Mouse (Mus musculus) liver, embryonic 14.5 days (tissue): ENCODE results near the gene Shoc2. TPM values are rescaled to one million over a fixed set of nuclear protein-coding genes. Genes with fewer than 3 reads are reported as not detected.

Experiments
- ATAC-seq: fragments of 200-750 bp; cut with Nextera tagmentation; 2 replicates; pipeline ENCODE4 v1.8.0; 2017; ENCODE audit warnings: moderate number of reproducible peaks, mild to moderate bottlenecking, moderate library complexity; ENCODE audit not compliant: insufficient read depth
- DNase-seq, 3 experiments: peaks; one replicate each; pipeline ENCODE4 v3.0.0-alpha.2; 2012 to 2013; ENCODE audit warnings: low read depth in 3 of 3, low spot score in 3 of 3
- H3K27ac ChIP-seq: fragments of 300-500 bp; sonication (generic); 2 replicates; pipeline ENCODE4 v1.5.1; 2014; ENCODE audit warnings: moderate library complexity, mild to moderate bottlenecking, control low read depth, inconsistent platforms
- H3K27me3 ChIP-seq: fragments of 300-500 bp; sonication (generic); 2 replicates; pipeline ENCODE4 v1.6.1; 2014; ENCODE audit warnings: mild to moderate bottlenecking, low read length, moderate library complexity; ENCODE audit not compliant: control insufficient read depth, insufficient read depth
- H3K36me3 ChIP-seq: fragments of 300-500 bp; sonication (generic); replicated peaks from 2 replicates; pipeline ENCODE4 v1.6.1; 2014; ENCODE audit warnings: low read depth; ENCODE audit not compliant: control insufficient read depth, insufficient read depth
- H3K4me1 ChIP-seq, 2 experiments: fragments of 200-500 bp in 1 of 2; fragments of 300-500 bp in 1 of 2; sonication (generic) in 1 of 2; replicated peaks; 2 replicates each; pipeline ENCODE4 v1.6.1; 2012 to 2014; ENCODE audit warnings: antibody characterized with exemption in 1 of 2, inconsistent platforms in 1 of 2, low read length in 1 of 2; ENCODE audit not compliant: control insufficient read depth in 2 of 2, insufficient read depth in 2 of 2
- H3K4me2 ChIP-seq: fragments of 300-500 bp; sonication (generic); 2 replicates; pipeline ENCODE4 v1.6.1; 2014; ENCODE audit warnings: low read depth, mild to moderate bottlenecking, control low read depth, moderate library complexity
- H3K4me3 ChIP-seq, 2 experiments: fragments of 200-500 bp in 1 of 2; fragments of 300-500 bp in 1 of 2; sonication (generic) in 1 of 2; 2 replicates each; pipeline ENCODE4 v1.5.1; 2012 to 2014; ENCODE audit warnings: low read depth in 2 of 2, low read length in 2 of 2, mild to moderate bottlenecking in 2 of 2, control low read depth in 1 of 2, inconsistent platforms in 1 of 2, moderate library complexity in 1 of 2; ENCODE audit not compliant: insufficient read depth in 1 of 2
- H3K9ac ChIP-seq: fragments of 300-500 bp; sonication (generic); replicated peaks from 2 replicates; pipeline ENCODE4 v1.6.1; 2014; ENCODE audit warnings: mild to moderate bottlenecking, control low read depth, moderate library complexity
- H3K9me3 ChIP-seq: fragments of 300-500 bp; sonication (generic); 2 replicates; pipeline ENCODE4 v1.6.1; 2016; ENCODE audit warnings: low read length, mixed read lengths; ENCODE audit not compliant: control insufficient read depth
- CTCF ChIP-seq: IDR thresholded peaks from 2 replicates; pipeline ENCODE4 v1.5.1; 2016; ENCODE audit warnings: antibody characterized with exemption, low read depth, control low read depth
- EP300 ChIP-seq: IDR thresholded peaks from 2 replicates; pipeline ENCODE4 v1.6.1; 2016; ENCODE audit warnings: antibody characterized with exemption, low read depth
- WGBS: fragments of 180-500 bp; shearing (Covaris S2); extraction: QIAGEN DNeasy Blood & Tissue Kit; methylation state at CpG from one replicate; pipeline ENCODE4 v1.1.7; 2014; ENCODE audit not compliant: insufficient replicate concordance; 5-methylcytosine and 5-hydroxymethylcytosine counted together
- polyA plus RNA-seq, 2 experiments: library from polyadenylated mRNA; depleted of rRNA in 1 of 2; stranded (reverse) in 1 of 2; unstranded in 1 of 2; fragments of >200 nt; fragmentation: Nextera tagmentation in 1 of 2; extraction: Ambion mirVana in 1 of 2; gene quantifications; 2 replicates each; pipeline versions ENCODE4 v1.2.1 to v1.2.3; 2012 to 2014

The Shoc2 gene
- polyA plus RNA-seq, 2 experiments, result 9.8 to 18.9 TPM

GRCm38 (mm10) chr19:54055845-54056244 is 111.7 kb downstream of the Shoc2 start:
- H3K9ac ChIP-seq, result no peak overlapping the region
- no peak overlapping the region for H3K27ac ChIP-seq
- WGBS, result 60% methylated on average over 5 of the region's 5 CpGs
- no peak for TF ChIP-seq CTCF
- no peak for TF ChIP-seq EP300
- no peaks in the 10 kb centered on the region for H3K4me1 ChIP-seq
- H3K9me3 ChIP-seq, result no peaks in the 10 kb centered on the region
- no peaks in the 10 kb centered on the region for H3K36me3 ChIP-seq
- H3K4me2 ChIP-seq, result no peak overlapping the region
- no peak for DNase-seq
- H3K4me3 ChIP-seq, result no peak overlapping the region
- no peaks in the 10 kb centered on the region; the same call in 1 of the 2 replicates for H3K27me3 ChIP-seq
- ATAC-seq, result no peak

- WGBS, result 70% methylated on average over 7 of the region's 7 CpGs
These were observed 124.3 kb downstream of the Shoc2 start for GRCm38 (mm10) chr19:54068447-54068846.

GRCm38 (mm10) chr19:54070521-54070920 is 126.4 kb downstream of the Shoc2 start:
- Histone ChIP-seq H3K9me3 (no peaks in the 10 kb centered on the region), H3K4me2 (no peak overlapping the region), H3K36me3 (no peaks in the 10 kb centered on the region), H3K27me3 (no peaks in the 10 kb centered on the region), H3K4me1 (no peaks in the 10 kb centered on the region), H3K27ac (no peak overlapping the region), H3K9ac (no peak overlapping the region), H3K4me3 (no peak overlapping the region)
- DNase-seq, result no peak
- ATAC-seq, result no peak
- TF ChIP-seq CTCF (no peak), EP300 (no peak)
- 54% methylated on average over 5 of the region's 5 CpGs for WGBS

More at GRCm38 (mm10) chr19:54068447-54068846, 124.3 kb downstream of the Shoc2 start:
- Histone ChIP-seq H3K4me2 (no peak overlapping the region), H3K4me3 (no peak overlapping the region), H3K27me3 (no peaks in the 10 kb centered on the region), H3K4me1 (no peaks in the 10 kb centered on the region), H3K36me3 (no peaks in the 10 kb centered on the region), H3K9me3 (no peaks in the 10 kb centered on the region), H3K9ac (no peak overlapping the region), H3K27ac (no peak overlapping the region)
- no peak for ATAC-seq
- TF ChIP-seq CTCF (no peak), EP300 (no peak)
- no peak for DNase-seq

GRCm38 (mm10) chr19:54072233-54072800 is 128.2 kb downstream of the Shoc2 start:
- Histone ChIP-seq H3K4me1 (no peaks in the 10 kb centered on the region), H3K9me3 (no peaks in the 10 kb centered on the region), H3K9ac (no peak overlapping the region), H3K4me3 (no peak overlapping the region), H3K36me3 (no peaks in the 10 kb centered on the region), H3K27ac (no peak overlapping the region), H3K4me2 (no peak overlapping the region), H3K27me3 (no peaks in the 10 kb centered on the region)
- DNase-seq (no peak), ATAC-seq (no peak)
- WGBS, result 54% methylated on average over 5 of the region's 5 CpGs
- no peak for TF ChIP-seq CTCF
- TF ChIP-seq EP300, result no peak

- H3K9ac ChIP-seq, result no peak overlapping the region
- ATAC-seq (no peak), DNase-seq (no peak)
- H3K27me3 ChIP-seq, result no peaks in the 10 kb centered on the region
- no peak overlapping the region for H3K27ac ChIP-seq
- no peak overlapping the region for H3K4me2 ChIP-seq
- no peaks in the 10 kb centered on the region for H3K4me1 ChIP-seq
- TF ChIP-seq CTCF, result no peak
- no peak for TF ChIP-seq EP300
- 49% methylated on average over 10 of the region's 10 CpGs for WGBS
- no peak overlapping the region for H3K4me3 ChIP-seq
- H3K9me3 ChIP-seq, result no peaks in the 10 kb centered on the region
- H3K36me3 ChIP-seq, result no peaks in the 10 kb centered on the region
These were observed 132.6 kb downstream of the Shoc2 start for GRCm38 (mm10) chr19:54076362-54077349.
